Mouse (Mus musculus) ES-Bruce4 (cell line): ENCODE data around the gene Prmt1. TPM values are rescaled to one million over a fixed set of nuclear protein-coding genes. Genes with fewer than 3 reads are reported as not detected.

Experiments
- H3K27ac ChIP-seq: 2 replicates; pipeline ENCODE4 v1.5.1; 2012; ENCODE audit warnings: low read length, inconsistent platforms; ENCODE audit not compliant: insufficient read depth
- H3K27me3 ChIP-seq: 2 replicates; pipeline ENCODE4 v1.6.1; 2012; ENCODE audit warnings: mild to moderate bottlenecking, low read length, inconsistent platforms; ENCODE audit not compliant: control insufficient read depth, poor library complexity, insufficient read depth, severe bottlenecking
- H3K36me3 ChIP-seq: 2 replicates; pipeline ENCODE4 v1.6.1; 2012; ENCODE audit warnings: inconsistent platforms, mild to moderate bottlenecking, low read length, moderate library complexity; ENCODE audit not compliant: control insufficient read depth, poor library complexity, insufficient read depth, severe bottlenecking
- H3K4me1 ChIP-seq: one replicate; pipeline ENCODE4 v1.8.1; 2011; ENCODE audit warnings: low read length; ENCODE audit not compliant: control insufficient read depth, insufficient read depth
- H3K4me3 ChIP-seq: 2 replicates; pipeline ENCODE4 v1.5.1; 2011; ENCODE audit warnings: low read depth, mild to moderate bottlenecking, low read length
- H3K9ac ChIP-seq: 2 replicates; pipeline ENCODE4 v1.6.1; 2012; ENCODE audit warnings: low read depth, mild to moderate bottlenecking, inconsistent platforms; ENCODE audit not compliant: poor library complexity, severe bottlenecking
- H3K9me3 ChIP-seq: replicated peaks from 2 replicates; pipeline ENCODE4 v1.6.1; 2012; ENCODE audit warnings: mild to moderate bottlenecking, low read length, inconsistent platforms; ENCODE audit not compliant: control insufficient read depth, poor library complexity, insufficient read depth, severe bottlenecking
- CTCF ChIP-seq: IDR thresholded peaks from one replicate; pipeline ENCODE4 v1.8.1; 2011; ENCODE audit warnings: low read depth, low read length
- EP300 ChIP-seq: IDR thresholded peaks from 2 replicates; pipeline ENCODE4 v1.6.1; 2011; ENCODE audit warnings: low read depth, low read length; ENCODE audit not compliant: insufficient read depth
- POLR2A ChIP-seq: IDR thresholded peaks from one replicate; pipeline ENCODE4 v1.8.1; 2011; ENCODE audit warnings: low read length; ENCODE audit not compliant: insufficient read depth
- polyA plus RNA-seq: library from polyadenylated mRNA; stranded (reverse); fragments of >200 nt; gene quantifications from 2 replicates; pipeline ENCODE4 v1.2.4, GENCODE M21; 2011; ENCODE audit warnings: low read depth; ENCODE audit not compliant: missing spikeins, insufficient read depth, insufficient read length

Prmt1 gene
- polyA plus RNA-seq, 1 experiment, result 461 TPM

- Histone ChIP-seq H3K4me3 (peak overlapping the region; percentile 95), H3K27me3 (no peaks in the 10 kb centered on the region), H3K9ac (peak overlapping the region; percentile 71), H3K36me3 (peaks cover 9% of the 10 kb centered on the region), H3K4me1 (peaks cover 6% of the 10 kb centered on the region), H3K27ac (peak overlapping the region; percentile 35), H3K9me3 (no peaks in the 10 kb centered on the region)
- TF ChIP-seq CTCF (no peak), POLR2A (no peak), EP300 (no peak)
These were observed 731 bp upstream of the Prmt1 start for GRCm38 (mm10) chr7:44986879-44987718.

- no peak for TF ChIP-seq EP300
- peak; percentile 23 for TF ChIP-seq CTCF
- no peak for TF ChIP-seq POLR2A
- Histone ChIP-seq H3K27me3 (no peaks in the 10 kb centered on the region), H3K9ac (peak overlapping the region; percentile 99), H3K4me3 (peak overlapping the region; percentile 83), H3K36me3 (peaks cover 19% of the 10 kb centered on the region), H3K4me1 (peaks cover 6% of the 10 kb centered on the region), H3K9me3 (no peaks in the 10 kb centered on the region), H3K27ac (peak overlapping the region; percentile 65)
These were observed 675 bp downstream of the Prmt1 start for GRCm38 (mm10) chr7:44985595-44986191.

DNA sequence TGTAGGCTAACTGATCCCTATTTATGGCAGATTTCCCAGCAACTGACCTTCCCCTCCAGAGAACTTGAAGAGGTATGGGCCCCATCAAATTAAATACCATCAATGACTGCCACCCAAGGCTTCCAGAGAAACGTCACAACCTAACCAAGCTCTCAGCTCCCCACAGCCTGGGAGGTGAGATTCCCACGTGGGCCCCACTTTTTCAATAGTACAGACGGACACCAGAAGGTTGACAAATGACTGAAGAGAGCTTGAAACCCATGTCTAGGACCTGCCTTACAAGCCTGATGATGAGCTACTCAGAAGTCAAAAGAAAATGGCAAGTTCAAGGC is 1.6 kb downstream of the Prmt1 start:
- no peak for TF ChIP-seq CTCF
- TF ChIP-seq EP300, result no peak
- TF ChIP-seq POLR2A, result no peak

DNA sequence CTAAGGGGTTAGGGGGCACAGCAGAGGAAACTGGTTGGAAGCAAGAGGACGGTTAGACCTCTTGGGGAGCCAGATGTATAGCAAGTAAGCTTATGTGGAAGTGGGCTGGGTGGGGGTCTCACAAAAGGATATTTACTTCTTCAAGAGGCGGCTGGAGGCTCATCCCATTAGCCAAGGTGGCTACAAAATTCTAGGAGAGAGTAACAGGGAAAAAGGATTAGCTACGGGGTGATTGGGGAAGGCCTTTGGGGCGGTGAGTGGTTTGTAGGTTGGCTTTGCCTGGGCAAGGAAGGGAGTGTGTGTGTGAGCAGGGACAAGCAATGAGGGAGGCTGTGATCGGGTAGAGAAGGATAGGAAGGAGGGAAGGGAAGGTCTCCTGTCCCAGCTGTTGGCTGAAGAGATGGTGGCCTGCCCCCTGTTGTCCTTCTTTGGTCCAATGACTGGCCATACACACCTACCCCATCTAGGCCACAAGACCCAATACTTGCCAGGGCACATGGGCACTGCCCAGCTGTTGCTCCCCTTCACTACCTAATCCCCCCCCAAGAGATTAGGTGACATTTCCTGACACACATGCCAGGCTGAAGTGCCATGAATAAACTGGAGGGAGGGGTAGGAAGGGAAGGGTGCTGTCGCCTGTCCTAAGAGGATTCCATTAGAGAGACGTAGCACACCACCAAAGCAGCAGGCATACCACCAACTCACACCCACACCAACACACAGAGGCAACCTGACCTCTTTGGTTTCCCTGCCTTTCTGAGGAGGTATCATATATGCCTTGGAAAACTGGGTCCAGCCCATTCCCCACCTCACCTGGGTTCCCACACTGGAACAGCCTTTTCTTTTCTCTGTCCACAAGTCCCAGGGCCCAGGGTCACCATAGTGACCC is 2.2 kb downstream of the Prmt1 start:
- Histone ChIP-seq H3K36me3 (peaks cover 32% of the 10 kb centered on the region), H3K27me3 (no peaks in the 10 kb centered on the region), H3K9me3 (no peaks in the 10 kb centered on the region), H3K4me1 (peaks cover 6% of the 10 kb centered on the region), H3K27ac (peak overlapping the region; percentile 51), H3K4me3 (peak overlapping the region; percentile 6; the same call in 1 of the 2 replicates), H3K9ac (peak overlapping the region; percentile 99)
- TF ChIP-seq EP300 (no peak), POLR2A (no peak), CTCF (no peak)

More for the DNA sequence above, 1.6 kb downstream of the Prmt1 start:
- H3K4me1 ChIP-seq, result peaks cover 6% of the 10 kb centered on the region
- H3K9me3 ChIP-seq, result no peaks in the 10 kb centered on the region
- no peaks in the 10 kb centered on the region for H3K27me3 ChIP-seq
- H3K9ac ChIP-seq, result peak overlapping the region; percentile 99
- H3K27ac ChIP-seq, result peak overlapping the region; percentile 51; the same call in 1 of the 2 replicates
- H3K36me3 ChIP-seq, result peaks cover 28% of the 10 kb centered on the region
- peak overlapping the region; percentile 83 for H3K4me3 ChIP-seq

- peaks cover 6% of the 10 kb centered on the region for H3K4me1 ChIP-seq
- H3K27me3 ChIP-seq, result no peaks in the 10 kb centered on the region
- H3K9ac ChIP-seq, result no peak overlapping the region
- TF ChIP-seq CTCF (peak; percentile 99), POLR2A (no peak)
- H3K27ac ChIP-seq, result peak overlapping the region; percentile 51; the same call in 1 of the 2 replicates
- H3K36me3 ChIP-seq, result peaks cover 42% of the 10 kb centered on the region
- no peaks in the 10 kb centered on the region for H3K9me3 ChIP-seq
- H3K4me3 ChIP-seq, result no peak overlapping the region
These were observed 3.3 kb downstream of the Prmt1 start for GRCm38 (mm10) chr7:44983085-44983484.
